Mouse (Mus musculus): ENCODE measurements around the gene Rapgefl1. TPM values are rescaled to one million over a fixed set of nuclear protein-coding genes. Genes with fewer than 3 reads are reported as not detected.

The Rapgefl1 gene
- polyA plus RNA-seq, 1 experiment from 2014 or later, result 2.5 TPM

Other genes with a start within 250 kb of the Rapgefl1 start
- gene Ormdl3, start 249.4 kb upstream of the Rapgefl1 start, polyA plus RNA-seq (2014; fragmentation: Nextera tagmentation; extraction: Ambion mirVana), result 8.6 and 11.2 TPM in 2 replicates
- gene Lrrc3c, start 238.5 kb upstream of the Rapgefl1 start, polyA plus RNA-seq (2014; fragmentation: Nextera tagmentation; extraction: Ambion mirVana), result not detected in 2 replicates
- 0.96 and 1.5 TPM in 2 replicates for gene Gm12355, start 211.1 kb upstream of the Rapgefl1 start, polyA plus RNA-seq (2014; fragmentation: Nextera tagmentation; extraction: Ambion mirVana)
- gene Gsdma3, start 210.4 kb upstream of the Rapgefl1 start, polyA plus RNA-seq (2014; fragmentation: Nextera tagmentation; extraction: Ambion mirVana), result not detected in 2 replicates
- gene Gsdma2, start 190.0 kb upstream of the Rapgefl1 start, polyA plus RNA-seq (2014; fragmentation: Nextera tagmentation; extraction: Ambion mirVana), result not detected in 2 replicates
- not detected in 2 replicates for gene Gsdma, start 172.4 kb upstream of the Rapgefl1 start, polyA plus RNA-seq (2014; fragmentation: Nextera tagmentation; extraction: Ambion mirVana)
- gene Psmd3, start 154.2 kb upstream of the Rapgefl1 start, polyA plus RNA-seq (2014; fragmentation: Nextera tagmentation; extraction: Ambion mirVana), result 208 and 220 TPM in 2 replicates
- not detected in 2 replicates for gene Csf3, start 135.5 kb upstream of the Rapgefl1 start, polyA plus RNA-seq (2014; fragmentation: Nextera tagmentation; extraction: Ambion mirVana)
- 75.9 and 76.6 TPM in 2 replicates for gene Med24, start 107.3 kb upstream of the Rapgefl1 start, polyA plus RNA-seq (2014; fragmentation: Nextera tagmentation; extraction: Ambion mirVana)
- gene Thra, start 96.1 kb upstream of the Rapgefl1 start, polyA plus RNA-seq (2014; fragmentation: Nextera tagmentation; extraction: Ambion mirVana), result 35.9 and 36.9 TPM in 2 replicates
- 1.0 and 1.6 TPM in 2 replicates for gene Nr1d1, start 61.5 kb upstream of the Rapgefl1 start, polyA plus RNA-seq (2014; fragmentation: Nextera tagmentation; extraction: Ambion mirVana)
- 24.0 and 28.4 TPM in 2 replicates for gene Msl1, start 41.3 kb upstream of the Rapgefl1 start, polyA plus RNA-seq (2014; fragmentation: Nextera tagmentation; extraction: Ambion mirVana)
- gene Casc3, start 31.9 kb upstream of the Rapgefl1 start, polyA plus RNA-seq (2014; fragmentation: Nextera tagmentation; extraction: Ambion mirVana), result 59.9 and 63.2 TPM in 2 replicates
- 5.5 and 6.3 TPM in 2 replicates for gene Wipf2, start 26.9 kb downstream of the Rapgefl1 start, polyA plus RNA-seq (2014; fragmentation: Nextera tagmentation; extraction: Ambion mirVana)
- gene Cdc6, start 71.0 kb downstream of the Rapgefl1 start, polyA plus RNA-seq (2014; fragmentation: Nextera tagmentation; extraction: Ambion mirVana), result 52.8 and 54.7 TPM in 2 replicates
- 23.3 and 25.2 TPM in 2 replicates for gene Rara, start 91.0 kb downstream of the Rapgefl1 start, polyA plus RNA-seq (2014; fragmentation: Nextera tagmentation; extraction: Ambion mirVana)
- gene Gjd3, start 146.2 kb downstream of the Rapgefl1 start, polyA plus RNA-seq (2014; fragmentation: Nextera tagmentation; extraction: Ambion mirVana), result 0.23 TPM in 1 of 2 replicates, not detected in the other
- 446 and 476 TPM in 2 replicates for gene Top2a, start 187.4 kb downstream of the Rapgefl1 start, polyA plus RNA-seq (2014; fragmentation: Nextera tagmentation; extraction: Ambion mirVana)
- 246 and 252 TPM in 2 replicates for gene Igfbp4, start 204.5 kb downstream of the Rapgefl1 start, polyA plus RNA-seq (2014; fragmentation: Nextera tagmentation; extraction: Ambion mirVana)

Measured in forebrain, embryonic 11.5 days (tissue).